Mouse (Mus musculus): ENCODE results near the gene Dvl1. TPM values are rescaled to one million over a fixed set of nuclear protein-coding genes. Genes with fewer than 3 reads are reported as not detected.
A peak's percentile ranks its signal among the peaks of the same experiment; 100 is the strongest.

The Dvl1 gene
- polyA plus RNA-seq, 1 experiment, result 50.2 TPM

DNA sequence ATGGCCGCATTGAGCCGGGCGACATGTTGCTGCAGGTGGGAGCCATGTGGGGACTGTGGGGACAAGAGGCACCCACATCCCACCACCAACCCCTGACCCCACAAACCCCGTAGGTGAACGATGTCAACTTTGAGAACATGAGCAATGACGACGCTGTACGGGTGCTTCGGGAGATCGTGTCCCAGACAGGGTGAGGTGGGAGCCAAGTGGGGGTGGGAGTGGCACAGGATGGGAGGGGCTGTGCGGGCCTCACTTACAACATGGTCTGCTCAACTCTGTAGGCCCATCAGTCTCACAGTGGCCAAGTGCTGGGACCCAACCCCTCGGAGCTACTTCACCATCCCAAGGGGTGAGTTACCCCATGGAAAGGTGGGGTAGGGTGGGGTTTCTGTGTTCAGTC, 7.8 kb downstream of the Dvl1 start:
- 93% methylated on average over 12 of the region's 12 CpGs for WGBS
- no peak for TF ChIP-seq CTCF (IDR thresholded peaks at IDR 0.05; ENCODE audit: control insufficient read depth, insufficient read depth, low read length)
- no peak for TF ChIP-seq POLR2A (IDR thresholded peaks at IDR 0.05; ENCODE audit: borderline replicate concordance, control insufficient read depth, low read depth, low read length)
- Histone ChIP-seq H3K4me1 (ENCODE audit: control insufficient read depth, insufficient read depth, low read length) (no peaks in the 10 kb centered on the region), H3K4me3 (replicated peaks; ENCODE audit: control insufficient read depth, low read depth, low read length) (no peak overlapping the region), H3K27ac (ENCODE audit: control insufficient read depth, insufficient read depth, low read depth, low read length, poor library complexity) (no peak overlapping the region)

DNA sequence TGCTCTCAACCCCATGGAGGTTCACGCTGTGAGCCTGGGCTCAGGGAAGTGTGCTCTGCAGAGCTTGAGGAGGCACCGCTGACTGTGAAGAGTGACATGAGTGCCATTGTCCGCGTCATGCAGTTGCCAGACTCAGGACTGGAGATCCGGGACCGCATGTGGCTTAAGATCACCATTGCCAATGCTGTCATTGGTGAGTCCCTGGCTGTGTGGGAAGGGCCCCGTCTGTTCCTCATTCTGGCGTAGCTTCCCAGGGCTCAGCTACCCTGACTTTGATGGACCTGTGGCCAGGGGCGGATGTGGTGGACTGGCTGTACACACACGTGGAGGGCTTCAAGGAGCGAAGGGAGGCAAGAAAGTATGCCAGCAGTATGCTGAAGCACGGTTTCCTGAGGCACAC, 8.9 kb downstream of the Dvl1 start:
- Histone ChIP-seq H3K4me3 (replicated peaks; ENCODE audit: control insufficient read depth, low read depth, low read length) (no peak overlapping the region), H3K4me1 (ENCODE audit: control insufficient read depth, insufficient read depth, low read length) (no peaks in the 10 kb centered on the region), H3K27ac (ENCODE audit: control insufficient read depth, insufficient read depth, low read depth, low read length, poor library complexity) (no peak overlapping the region)
- TF ChIP-seq POLR2A (IDR thresholded peaks at IDR 0.05; ENCODE audit: borderline replicate concordance, control insufficient read depth, low read depth, low read length) (no peak), CTCF (IDR thresholded peaks at IDR 0.05; ENCODE audit: control insufficient read depth, insufficient read depth, low read length) (no peak)
- WGBS, result 84% methylated on average over 12 of the region's 12 CpGs

DNA sequence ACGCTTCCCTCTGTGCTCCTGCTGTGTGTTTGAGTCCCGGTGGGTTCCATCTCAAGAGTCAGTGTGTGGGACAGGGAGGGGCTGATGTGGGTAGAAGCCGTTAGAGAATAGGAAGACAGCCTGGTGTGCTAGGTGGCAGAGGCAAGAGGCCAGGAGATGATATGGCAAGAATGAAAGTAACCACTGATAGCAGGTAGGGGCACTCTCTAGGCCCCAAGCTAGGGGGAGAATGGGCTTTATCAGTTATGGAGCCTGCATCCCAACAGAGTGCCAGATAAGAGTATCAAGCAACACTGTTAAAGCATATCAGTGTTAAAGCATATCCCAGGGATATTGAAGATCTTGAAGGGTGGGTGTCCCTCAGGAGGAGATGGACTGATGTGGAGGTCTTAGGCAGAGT, 9.7 kb downstream of the Dvl1 start:
- TF ChIP-seq POLR2A (IDR thresholded peaks at IDR 0.05; ENCODE audit: borderline replicate concordance, control insufficient read depth, low read depth, low read length) (no peak), CTCF (IDR thresholded peaks at IDR 0.05; ENCODE audit: control insufficient read depth, insufficient read depth, low read length) (no peak)
- WGBS, result 57% methylated on average over 3 of the region's 3 CpGs
- Histone ChIP-seq H3K4me1 (ENCODE audit: control insufficient read depth, insufficient read depth, low read length) (peaks cover 2% of the 10 kb centered on the region; the same call in 1 of the 2 replicates), H3K27ac (ENCODE audit: control insufficient read depth, insufficient read depth, low read depth, low read length, poor library complexity) (no peak overlapping the region; the same call in 1 of the 2 replicates), H3K4me3 (replicated peaks; ENCODE audit: control insufficient read depth, low read depth, low read length) (no peak overlapping the region)

DNA sequence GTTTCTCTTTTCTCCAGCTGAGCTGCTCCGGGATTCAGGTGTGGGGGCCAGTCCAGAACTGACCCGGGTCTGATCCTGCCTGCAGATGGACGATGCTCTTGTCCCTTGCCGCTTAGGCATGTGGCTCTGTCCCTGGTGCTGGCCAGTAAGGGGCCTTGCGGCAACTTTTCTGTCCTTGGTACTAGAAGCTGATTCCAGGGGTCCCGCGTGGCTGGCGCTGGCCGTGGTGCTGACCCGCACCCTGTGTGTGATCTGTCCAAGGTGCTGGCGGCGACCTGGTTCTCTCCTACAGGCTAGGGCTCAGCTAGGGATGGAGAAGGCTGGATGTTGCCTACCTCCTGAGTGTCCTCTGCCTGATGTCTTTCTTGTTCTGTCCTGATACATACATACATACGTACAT, 12.1 kb downstream of the Dvl1 start:
- WGBS, result 57% methylated on average over 13 of the region's 13 CpGs
- TF ChIP-seq CTCF (IDR thresholded peaks at IDR 0.05; ENCODE audit: control insufficient read depth, insufficient read depth, low read length), result no peak
- TF ChIP-seq POLR2A (IDR thresholded peaks at IDR 0.05; ENCODE audit: borderline replicate concordance, control insufficient read depth, low read depth, low read length), result no peak
- Histone ChIP-seq H3K4me3 (replicated peaks; ENCODE audit: control insufficient read depth, low read depth, low read length) (no peak overlapping the region), H3K27ac (ENCODE audit: control insufficient read depth, insufficient read depth, low read depth, low read length, poor library complexity) (no peak overlapping the region), H3K4me1 (ENCODE audit: control insufficient read depth, insufficient read depth, low read length) (peaks cover 6% of the 10 kb centered on the region)

DNA sequence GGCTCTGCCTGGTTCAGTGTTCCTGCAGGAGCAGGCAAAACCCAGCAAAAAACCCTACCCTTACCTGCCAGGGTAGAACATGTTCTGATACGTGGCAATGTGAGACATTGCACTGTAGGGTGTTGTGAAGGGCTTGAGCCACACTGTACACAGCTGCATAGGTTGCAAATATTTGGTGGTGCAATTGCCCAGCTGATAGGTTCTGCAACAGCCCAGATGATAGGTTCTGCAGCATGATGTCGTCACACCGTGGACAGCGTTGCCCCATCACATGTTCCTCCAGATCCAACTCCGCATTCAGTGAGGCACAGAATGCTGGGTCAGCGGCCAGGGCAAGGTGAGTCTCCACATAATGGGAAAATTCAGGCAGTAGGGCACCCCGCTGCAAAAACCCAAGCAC, 14.6 kb downstream of the Dvl1 start:
- WGBS, result 57% methylated on average over 7 of the region's 7 CpGs
- peaks cover 6% of the 10 kb centered on the region for H3K4me1 ChIP-seq (ENCODE audit: control insufficient read depth, insufficient read depth, low read length)
- H3K4me3 ChIP-seq (replicated peaks; ENCODE audit: control insufficient read depth, low read depth, low read length), result no peak overlapping the region
- H3K27ac ChIP-seq (ENCODE audit: control insufficient read depth, insufficient read depth, low read depth, low read length, poor library complexity), result peak overlapping the region; percentile 46
- TF ChIP-seq CTCF (IDR thresholded peaks at IDR 0.05; ENCODE audit: control insufficient read depth, insufficient read depth, low read length) (no peak), POLR2A (IDR thresholded peaks at IDR 0.05; ENCODE audit: borderline replicate concordance, control insufficient read depth, low read depth, low read length) (no peak)

DNA sequence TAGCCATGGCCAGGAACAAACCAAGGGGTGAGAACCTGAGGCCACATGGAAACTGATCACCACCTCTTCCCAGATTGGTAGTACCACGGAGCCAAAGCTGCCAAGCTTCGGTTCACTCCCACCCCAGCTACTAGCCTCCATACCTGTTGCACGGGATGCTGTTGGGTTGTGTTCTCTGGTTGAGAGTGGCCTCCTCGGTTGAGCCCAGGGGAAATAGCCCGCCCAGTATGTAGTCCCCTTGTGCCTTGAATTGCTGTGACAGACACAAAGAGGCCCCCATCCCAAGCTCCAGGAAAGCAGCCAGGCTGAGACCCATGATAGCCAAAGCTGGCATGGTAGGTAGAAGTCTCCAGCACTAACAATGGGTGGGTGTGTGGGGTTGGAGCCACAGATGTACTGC, 15.8 kb downstream of the Dvl1 start, which contains the start of gene Tas1r3:
TSS of gene Tas1r3 (minus strand) at position 362 of the 400 bp plus-strand sequence.
- no peak for TF ChIP-seq CTCF (IDR thresholded peaks at IDR 0.05; ENCODE audit: control insufficient read depth, insufficient read depth, low read length)
- no peak for TF ChIP-seq POLR2A (IDR thresholded peaks at IDR 0.05; ENCODE audit: borderline replicate concordance, control insufficient read depth, low read depth, low read length)
- 72% methylated on average over 5 of the region's 5 CpGs for WGBS
- Histone ChIP-seq H3K27ac (ENCODE audit: control insufficient read depth, insufficient read depth, low read depth, low read length, poor library complexity) (peak within 1 kb of the TSS; percentile 46; the same call in 1 of the 2 replicates), H3K4me1 (ENCODE audit: control insufficient read depth, insufficient read depth, low read length) (peaks cover 6% of the 10 kb centered on the region), H3K4me3 (replicated peaks; ENCODE audit: control insufficient read depth, low read depth, low read length) (no peak within 1 kb of the TSS)

DNA sequence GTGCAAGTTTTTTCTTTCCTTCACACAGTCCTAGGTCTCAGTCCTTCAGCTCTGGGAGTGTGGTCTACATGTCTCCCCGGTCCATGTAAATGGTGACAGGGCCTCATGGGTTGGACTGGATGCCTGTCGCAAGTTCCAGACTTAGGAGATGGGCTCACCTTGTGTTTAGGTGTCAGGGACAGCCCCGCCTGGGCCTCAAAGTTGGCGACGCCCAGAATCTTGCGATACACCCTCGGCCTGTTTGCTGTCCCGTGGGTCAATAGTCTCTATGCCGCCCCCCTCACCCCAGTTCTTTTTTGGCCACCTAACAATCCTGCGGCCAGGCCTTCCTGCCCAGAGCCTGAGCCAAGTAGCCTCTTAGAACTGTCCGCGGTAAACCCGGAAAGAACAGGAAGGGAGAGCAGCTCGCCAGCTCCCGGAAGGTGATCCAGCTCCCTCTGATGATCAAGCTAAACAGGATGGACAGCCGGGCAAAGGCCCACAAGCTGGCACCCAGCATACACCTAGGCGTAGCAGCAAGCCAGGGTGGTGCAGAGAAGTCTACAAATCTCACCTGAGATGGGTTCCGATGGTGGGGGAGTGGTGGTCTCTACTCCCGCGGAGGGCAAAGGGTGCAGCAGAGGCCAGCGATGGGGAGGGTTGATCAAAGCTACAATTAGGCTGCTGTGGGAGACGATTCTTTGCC, 21.6 kb downstream of the Dvl1 start:
- Histone ChIP-seq H3K27ac (ENCODE audit: control insufficient read depth, insufficient read depth, low read depth, low read length, poor library complexity) (peak overlapping the region; percentile 49), H3K4me3 (replicated peaks; ENCODE audit: control insufficient read depth, low read depth, low read length) (peak overlapping the region; percentile 100), H3K4me1 (ENCODE audit: control insufficient read depth, insufficient read depth, low read length) (peaks cover 2% of the 10 kb centered on the region)
- no peak for TF ChIP-seq POLR2A (IDR thresholded peaks at IDR 0.05; ENCODE audit: borderline replicate concordance, control insufficient read depth, low read depth, low read length)
- TF ChIP-seq CTCF (IDR thresholded peaks at IDR 0.05; ENCODE audit: control insufficient read depth, insufficient read depth, low read length), result no peak
- 8% methylated on average over 22 of the region's 22 CpGs for WGBS

DNA sequence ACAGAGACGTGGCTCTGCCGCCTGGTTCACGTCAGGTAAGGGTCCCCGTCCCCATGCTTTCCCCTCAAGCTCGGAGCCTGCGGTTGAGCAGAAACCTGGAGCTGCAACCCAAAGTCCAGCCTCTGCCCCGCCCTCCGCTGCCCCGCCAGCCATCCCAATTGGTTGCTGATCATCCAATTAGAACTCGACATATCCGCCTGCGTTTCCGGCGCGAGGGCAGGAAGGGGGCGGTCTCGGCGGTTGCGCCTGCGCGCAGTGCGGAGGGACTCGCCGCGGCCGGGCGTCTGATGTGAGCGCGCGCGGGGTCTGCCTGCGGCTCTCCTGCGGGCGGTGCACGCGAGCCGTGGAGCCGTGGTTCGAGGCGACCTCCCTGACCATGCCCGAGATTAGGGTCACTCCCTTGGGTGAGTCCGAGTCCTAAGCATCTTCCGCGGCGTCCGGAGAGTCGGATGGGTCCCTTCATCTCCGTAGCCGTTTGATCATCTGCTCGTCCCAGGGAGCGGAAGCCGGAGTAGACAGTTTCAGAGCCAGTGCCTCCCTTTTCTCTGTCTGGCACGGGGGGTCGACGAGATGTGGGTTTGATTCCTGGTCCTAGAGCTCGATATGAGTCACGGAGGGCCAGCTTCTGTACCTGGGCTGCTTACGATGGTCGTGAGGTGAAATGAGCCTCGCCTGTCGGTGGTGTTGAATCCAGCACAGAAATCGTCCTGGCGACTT, 22.3 kb downstream of the Dvl1 start, which contains the start of the genes Cptp and Ints11:
TSS of gene Cptp (minus strand) at position 124 of the 717 bp plus-strand sequence.
TSS of gene Ints11 (plus strand) at position 230 of the 717 bp plus-strand sequence.
- Histone ChIP-seq H3K4me3 (replicated peaks; ENCODE audit: control insufficient read depth, low read depth, low read length) (peak within 1 kb of the TSS; percentile 100), H3K27ac (ENCODE audit: control insufficient read depth, insufficient read depth, low read depth, low read length, poor library complexity) (peak within 1 kb of the TSS; percentile 52), H3K4me1 (ENCODE audit: control insufficient read depth, insufficient read depth, low read length) (peaks cover 2% of the 10 kb centered on the region)
- peak; percentile 70; the same call in 1 of the 2 replicates for TF ChIP-seq POLR2A (IDR thresholded peaks at IDR 0.05; ENCODE audit: borderline replicate concordance, control insufficient read depth, low read depth, low read length)
- peak; percentile 1; the same call in 1 of the 2 replicates for TF ChIP-seq CTCF (IDR thresholded peaks at IDR 0.05; ENCODE audit: control insufficient read depth, insufficient read depth, low read length)
- WGBS, result under 1% methylated on average over 63 of the region's 63 CpGs

All from bone marrow, adult 2 months (tissue).